20 mouse cellular contexts compared by ENCODE assay signal in genomic region chr3:149296419-149296962, GRCm38 (mm10).
DNase-seq lines count a peak whose midpoint lies in the region; ATAC-seq lines count a peak whose summit lies in the region.
"Had no signal": no experiment of that assay in that cellular context is flagged by ENCODE, and none has a peak within 500 bp of the region (broad histone marks: within the 10 kb centered on the region; RNA-seq: fewer than 3 reads in every experiment).

No protein-coding gene starts in this region.

- DNase-seq in hindbrain, embryonic 14.5 days (ENCODE audit: low spot score): no peak
- DNase-seq in lung, postnatal 25 days (ENCODE audit: low spot score): no peak
- DNase-seq in testis, postnatal 10 days (ENCODE audit: low spot score): no peak
- DNase-seq: adrenal gland, postnatal 36 days; B cell, adult 2 months; cerebellum, adult 11-12 months; heart, adult 18-20 months; kidney, adult 9 months; kidney, postnatal 25 days; liver, embryonic 13.5 days; lung, embryonic 14.5 days; right cerebral cortex, postnatal 25 days had no signal

- peaks cover 43% of the 10 kb centered on the region for H3K27me3 ChIP-seq in hindbrain, embryonic 13.5 days
- peaks cover 20% of the 10 kb centered on the region for H3K27me3 ChIP-seq in hindbrain, embryonic 14.5 days (ENCODE audit: control insufficient read depth, insufficient read depth, low read length)
- no peaks in the 10 kb centered on the region for H3K27me3 ChIP-seq in embryonic facial prominence, embryonic 12.5 days
- H3K27me3 ChIP-seq in forebrain, embryonic 12.5 days: no peaks in the 10 kb centered on the region; the same call in 1 of the 2 replicates
- H3K27me3 ChIP-seq in midbrain, embryonic 12.5 days: no peaks in the 10 kb centered on the region
- H3K27me3 ChIP-seq: heart, embryonic 15.5 days; intestine, embryonic 15.5 days; liver, embryonic 13.5 days had no signal

- ATAC-seq in hindbrain, embryonic 13.5 days (ENCODE audit: low FRiP score): no peak
- ATAC-seq in hindbrain, embryonic 14.5 days (ENCODE audit: low FRiP score): no peak
- ATAC-seq in embryonic facial prominence, embryonic 12.5 days (ENCODE audit: insufficient number of reproducible peaks, insufficient read depth, low FRiP score, low TSS enrichment): no peak
- no peak for ATAC-seq in forebrain, embryonic 12.5 days (ENCODE audit: low FRiP score)
- no peak for ATAC-seq in midbrain, embryonic 12.5 days (ENCODE audit: low FRiP score, low read depth)
- ATAC-seq: intestine, embryonic 15.5 days had no signal

- no peak overlapping the region for H3K4me2 ChIP-seq in hindbrain, embryonic 13.5 days
- H3K4me2 ChIP-seq in hindbrain, embryonic 14.5 days (replicated peaks): no peak overlapping the region
- 0 out of 2 replicates have a peak overlapping the region, but pooled peaks have one; percentile 7 for H3K4me2 ChIP-seq in embryonic facial prominence, embryonic 12.5 days (replicated peaks)
- H3K4me2 ChIP-seq in forebrain, embryonic 12.5 days: peak overlapping the region; percentile 31; the same call in 1 of the 2 replicates
- no peak overlapping the region for H3K4me2 ChIP-seq in midbrain, embryonic 12.5 days (replicated peaks)
- H3K4me2 ChIP-seq: heart, embryonic 15.5 days; intestine, embryonic 15.5 days; limb, embryonic 12.5 days; liver, embryonic 13.5 days; lung, embryonic 14.5 days had no signal

- whole genome bisulfite sequencing in hindbrain, embryonic 13.5 days: 53% methylated on average over 10 of the region's 10 CpGs
- WGBS in hindbrain, embryonic 14.5 days: 51% methylated on average over 10 of the region's 10 CpGs
- WGBS in embryonic facial prominence, embryonic 12.5 days: 30% methylated on average over 10 of the region's 10 CpGs
- WGBS in forebrain, embryonic 12.5 days: 36% methylated on average over 10 of the region's 10 CpGs
- WGBS in midbrain, embryonic 12.5 days: 39% methylated on average over 10 of the region's 10 CpGs

- no peaks in the 10 kb centered on the region for H3K36me3 ChIP-seq in hindbrain, embryonic 13.5 days
- no peaks in the 10 kb centered on the region for H3K36me3 ChIP-seq in hindbrain, embryonic 14.5 days (replicated peaks; ENCODE audit: control insufficient read depth, insufficient read depth)
- no peaks in the 10 kb centered on the region for H3K36me3 ChIP-seq in embryonic facial prominence, embryonic 12.5 days
- no peaks in the 10 kb centered on the region for H3K36me3 ChIP-seq in forebrain, embryonic 12.5 days (replicated peaks)
- no peaks in the 10 kb centered on the region for H3K36me3 ChIP-seq in midbrain, embryonic 12.5 days
- H3K36me3 ChIP-seq: heart, embryonic 15.5 days; intestine, embryonic 15.5 days; limb, embryonic 12.5 days; liver, embryonic 13.5 days had no signal

- no peaks in the 10 kb centered on the region for H3K9me3 ChIP-seq in hindbrain, embryonic 13.5 days
- H3K9me3 ChIP-seq in hindbrain, embryonic 14.5 days (ENCODE audit: control insufficient read depth, low read length): no peaks in the 10 kb centered on the region
- no peaks in the 10 kb centered on the region for H3K9me3 ChIP-seq in embryonic facial prominence, embryonic 12.5 days
- H3K9me3 ChIP-seq in forebrain, embryonic 12.5 days: no peaks in the 10 kb centered on the region
- no peaks in the 10 kb centered on the region for H3K9me3 ChIP-seq in midbrain, embryonic 12.5 days
- H3K9me3 ChIP-seq: heart, embryonic 15.5 days; intestine, embryonic 15.5 days; limb, embryonic 12.5 days; liver, embryonic 13.5 days had no signal

- no peak overlapping the region for H3K4me3 ChIP-seq in hindbrain, embryonic 13.5 days
- H3K4me3 ChIP-seq in hindbrain, embryonic 14.5 days (replicated peaks; ENCODE audit: low read length): no peak overlapping the region
- H3K4me3 ChIP-seq in embryonic facial prominence, embryonic 12.5 days: no peak overlapping the region
- no peak overlapping the region for H3K4me3 ChIP-seq in forebrain, embryonic 12.5 days (replicated peaks)
- no peak overlapping the region for H3K4me3 ChIP-seq in midbrain, embryonic 12.5 days
- H3K4me3 ChIP-seq: heart, embryonic 15.5 days; intestine, embryonic 15.5 days; limb, embryonic 12.5 days; liver, embryonic 13.5 days had no signal

- peaks cover 24% of the 10 kb centered on the region for H3K4me1 ChIP-seq in hindbrain, embryonic 13.5 days (replicated peaks)
- H3K4me1 ChIP-seq in hindbrain, embryonic 14.5 days (replicated peaks; ENCODE audit: control insufficient read depth, insufficient read depth, low read length): peaks cover 14% of the 10 kb centered on the region
- peaks cover 9% of the 10 kb centered on the region; the same call in 1 of the 2 replicates for H3K4me1 ChIP-seq in embryonic facial prominence, embryonic 12.5 days
- peaks cover 46% of the 10 kb centered on the region for H3K4me1 ChIP-seq in forebrain, embryonic 12.5 days
- H3K4me1 ChIP-seq in midbrain, embryonic 12.5 days: peaks cover 45% of the 10 kb centered on the region
- H3K4me1 ChIP-seq: heart, embryonic 15.5 days; intestine, embryonic 15.5 days; liver, embryonic 13.5 days had no signal

- H3K27ac ChIP-seq in hindbrain, embryonic 13.5 days: peak overlapping the region; percentile 48; the same call in 1 of the 2 replicates
- no peak overlapping the region for H3K27ac ChIP-seq in hindbrain, embryonic 14.5 days
- peak overlapping the region; percentile 73; the same call in 1 of the 2 replicates for H3K27ac ChIP-seq in embryonic facial prominence, embryonic 12.5 days
- H3K27ac ChIP-seq in forebrain, embryonic 12.5 days: peak overlapping the region; percentile 86
- H3K27ac ChIP-seq in midbrain, embryonic 12.5 days (replicated peaks): peak overlapping the region; percentile 83
- H3K27ac ChIP-seq: heart, embryonic 15.5 days; intestine, embryonic 15.5 days; limb, embryonic 12.5 days; liver, embryonic 13.5 days; macrophage had no signal

- no peak overlapping the region for H3K9ac ChIP-seq in hindbrain, embryonic 13.5 days
- no peak overlapping the region for H3K9ac ChIP-seq in hindbrain, embryonic 14.5 days
- H3K9ac ChIP-seq in embryonic facial prominence, embryonic 12.5 days: no peak overlapping the region
- H3K9ac ChIP-seq in forebrain, embryonic 12.5 days: no peak overlapping the region
- no peak overlapping the region for H3K9ac ChIP-seq in midbrain, embryonic 12.5 days (replicated peaks)
- H3K9ac ChIP-seq: heart, embryonic 15.5 days; intestine, embryonic 15.5 days; limb, embryonic 12.5 days; liver, embryonic 13.5 days; lung, embryonic 14.5 days had no signal

Comparison
In these comparisons a context has a peak if more than half of its experiments do, and no peak if none do; other contexts are left out.
1. H3K4me2 ChIP-seq: peak in embryonic facial prominence, embryonic 12.5 days (single experiment) and forebrain, embryonic 12.5 days (single experiment); none in hindbrain, embryonic 13.5 days (single experiment), hindbrain, embryonic 14.5 days (single experiment) and midbrain, embryonic 12.5 days (single experiment).